Comparison of ENCODE assay signal across 8 mouse cellular contexts in genomic region chr19:43384978-43385431, GRCm38 (mm10). TPM values are rescaled to one million over a fixed set of nuclear protein-coding genes. Genes with fewer than 3 reads are reported as not detected.
A peak's percentile ranks its signal among the peaks of the same experiment; 100 is the strongest.
DNase-seq lines count a peak whose midpoint lies in the region; ATAC-seq and TF ChIP-seq lines count a peak whose summit lies in the region.

No protein-coding gene starts in this region.

- ATAC-seq in embryonic facial prominence, embryonic 12.5 days (ENCODE audit: insufficient number of reproducible peaks, insufficient read depth, low FRiP score, low TSS enrichment) = no peak
- ATAC-seq in hindbrain, embryonic 11.5 days (ENCODE audit: low FRiP score) = no peak
- no peak for ATAC-seq in activated CD4-positive, CD25-positive, alpha-beta regulatory T cell, adult 4 months

- 1% methylated on average over 25 of the region's 25 CpGs for WGBS in kidney, adult 2 months
- under 1% methylated on average over 25 of the region's 25 CpGs for WGBS in embryonic facial prominence, embryonic 12.5 days
- 0% methylated on average over 25 of the region's 25 CpGs for WGBS in hindbrain, embryonic 11.5 days

- H3K4me2 ChIP-seq in embryonic facial prominence, embryonic 12.5 days (replicated peaks) = peak overlapping the region; percentile 62
- peak overlapping the region; percentile 32 for H3K4me2 ChIP-seq in hindbrain, embryonic 11.5 days (replicated peaks; ENCODE audit: low read depth, low read length)

- H3K9ac ChIP-seq in embryonic facial prominence, embryonic 12.5 days = peak overlapping the region; percentile 67
- no peak overlapping the region for H3K9ac ChIP-seq in hindbrain, embryonic 11.5 days (ENCODE audit: low read depth, low read length)

- no peaks in the 10 kb centered on the region for H3K27me3 ChIP-seq in kidney, adult 2 months (replicated peaks; ENCODE audit: control insufficient read depth, insufficient read depth, low read length)
- H3K27me3 ChIP-seq in embryonic facial prominence, embryonic 12.5 days = peaks cover 43% of the 10 kb centered on the region
- peaks cover 59% of the 10 kb centered on the region for H3K27me3 ChIP-seq in hindbrain, embryonic 11.5 days (ENCODE audit: control insufficient read depth, insufficient read depth, low read length)

- no peak overlapping the region for H3K27ac ChIP-seq in kidney, adult 2 months (ENCODE audit: insufficient read depth, low read depth, low read length)
- peak overlapping the region; percentile 84 for H3K27ac ChIP-seq in embryonic facial prominence, embryonic 12.5 days
- no peak overlapping the region for H3K27ac ChIP-seq in hindbrain, embryonic 11.5 days (ENCODE audit: low read depth, low read length)

- no peaks in the 10 kb centered on the region for H3K4me1 ChIP-seq in kidney, adult 2 months (ENCODE audit: control insufficient read depth, insufficient read depth, low read length)
- peaks cover 11% of the 10 kb centered on the region; the same call in 1 of the 2 replicates for H3K4me1 ChIP-seq in embryonic facial prominence, embryonic 12.5 days
- peaks cover 8% of the 10 kb centered on the region for H3K4me1 ChIP-seq in hindbrain, embryonic 11.5 days (replicated peaks; ENCODE audit: control insufficient read depth, insufficient read depth, low read length)

- H3K36me3 ChIP-seq in kidney, adult 2 months (ENCODE audit: control insufficient read depth, insufficient read depth, low read length) = no peaks in the 10 kb centered on the region
- H3K36me3 ChIP-seq in embryonic facial prominence, embryonic 12.5 days = no peaks in the 10 kb centered on the region
- no peaks in the 10 kb centered on the region for H3K36me3 ChIP-seq in hindbrain, embryonic 11.5 days (ENCODE audit: control insufficient read depth, insufficient read depth, low read length)

- DNase-seq in kidney, adult 2 months = peak; percentile 46
- DNase-seq in kidney, adult 11 months = no peak
- DNase-seq in hindbrain, embryonic 11.5 days (ENCODE audit: low spot score) = peak; percentile 70
- DNase-seq in mesoderm, embryonic 11.5 days (ENCODE audit: low read depth, low spot score) = peak; percentile 54
- no peak for DNase-seq in thymus, postnatal 0 days (ENCODE audit: low spot score)
- no peak for DNase-seq in right cerebral cortex, postnatal 10 days (ENCODE audit: low spot score in 2 of 2)

- H3K9me3 ChIP-seq in embryonic facial prominence, embryonic 12.5 days = no peaks in the 10 kb centered on the region
- H3K9me3 ChIP-seq in hindbrain, embryonic 11.5 days (ENCODE audit: control insufficient read depth, low read length) = no peaks in the 10 kb centered on the region

- no peak for TF ChIP-seq CTCF in kidney, adult 2 months (conservative IDR thresholded peaks at IDR 0.05; ENCODE audit: insufficient read depth, insufficient read length, low read depth, low read length)

- H3K4me3 ChIP-seq in kidney, adult 2 months (ENCODE audit: insufficient read depth, low read depth, low read length) = no peak overlapping the region
- H3K4me3 ChIP-seq in embryonic facial prominence, embryonic 12.5 days = peak overlapping the region; percentile 48
- peak overlapping the region; percentile 27 for H3K4me3 ChIP-seq in hindbrain, embryonic 11.5 days (ENCODE audit: low read depth, low read length)

- no peak for TF ChIP-seq POLR2A in kidney, adult 2 months (IDR thresholded peaks at IDR 0.05; ENCODE audit: low read depth, low read length)

RNA-seq across cellular contexts. Expression of gene Hpse2, which starts 3.1 kb away (rescaled TPM):
- polyA plus RNA-seq in kidney, adult 2 months (2012; rRNA removed) = 0.05 and 0.23 TPM in 2 replicates
- 12.4 and 14.9 TPM in 2 replicates for polyA plus RNA-seq in embryonic facial prominence, embryonic 12.5 days (2016; fragmentation: Nextera tagmentation; extraction: Ambion mirVana)
- 0.68 and 0.73 TPM in 2 replicates for polyA plus RNA-seq in hindbrain, embryonic 11.5 days (2014; fragmentation: Nextera tagmentation; extraction: Ambion mirVana)
- polyA plus RNA-seq in thymus, postnatal 0 days (2015; fragmentation: Nextera tagmentation; extraction: Ambion mirVana) = 0.51 and 0.86 TPM in 2 replicates
- polyA plus RNA-seq in activated CD4-positive, CD25-positive, alpha-beta regulatory T cell, adult 4 months (2017; shearing (Covaris generic)) = under 1 TPM in 1 of 2 experiments, not detected in 1; 0.08 TPM

RNA-seq across cellular contexts. Expression of gene Cnnm1, which starts 55.2 kb away (rescaled TPM):
- 6.0 and 7.4 TPM in 2 replicates for polyA plus RNA-seq in kidney, adult 2 months (2012; rRNA removed)
- polyA plus RNA-seq in embryonic facial prominence, embryonic 12.5 days (2016; fragmentation: Nextera tagmentation; extraction: Ambion mirVana) = 1.00 and 1.5 TPM in 2 replicates
- polyA plus RNA-seq in hindbrain, embryonic 11.5 days (2014; fragmentation: Nextera tagmentation; extraction: Ambion mirVana) = 0.39 and 1.1 TPM in 2 replicates
- polyA plus RNA-seq in thymus, postnatal 0 days (2015; fragmentation: Nextera tagmentation; extraction: Ambion mirVana) = 0.44 and 0.78 TPM in 2 replicates
- polyA plus RNA-seq in activated CD4-positive, CD25-positive, alpha-beta regulatory T cell, adult 4 months (2017; shearing (Covaris generic)) = not detected

Comparison
In these comparisons a context has a peak if more than half of its experiments do, and no peak if none do; other contexts are left out.
1. DNase-seq: peak in kidney, adult 2 months (single experiment), hindbrain, embryonic 11.5 days (single experiment) and mesoderm, embryonic 11.5 days (single experiment); none in kidney, adult 11 months (single experiment), thymus, postnatal 0 days (single experiment) and right cerebral cortex, postnatal 10 days (0 of 2).